Mouse (Mus musculus) forebrain, embryonic 12.5 days (tissue): ENCODE measurements around the gene Ttc29. TPM values are rescaled to one million over a fixed set of nuclear protein-coding genes. Genes with fewer than 3 reads are reported as not detected.
A peak's percentile ranks its signal among the peaks of the same experiment; 100 is the strongest.

ENCODE experiments used
- ATAC-seq: fragments of 200-750 bp; cut with Nextera tagmentation; 2 replicates; pipeline ENCODE4 v1.8.0; 2017; ENCODE audit warnings: moderate TSS enrichment; ENCODE audit not compliant: low FRiP score
- H3K27ac ChIP-seq: fragments of 300-500 bp; sonication (generic); 2 replicates; pipeline ENCODE4 v1.5.1; 2016; ENCODE audit warnings: mild to moderate bottlenecking
- H3K27me3 ChIP-seq: fragments of 300-500 bp; sonication (generic); 2 replicates; pipeline ENCODE4 v1.6.1; 2016; ENCODE audit warnings: mild to moderate bottlenecking
- H3K36me3 ChIP-seq: fragments of 300-500 bp; sonication (generic); replicated peaks from 2 replicates; pipeline ENCODE4 v1.6.1; 2016; ENCODE audit warnings: mild to moderate bottlenecking
- H3K4me1 ChIP-seq: fragments of 300-500 bp; sonication (generic); 2 replicates; pipeline ENCODE4 v1.6.1; 2016
- H3K4me2 ChIP-seq: fragments of 300-500 bp; sonication (generic); 2 replicates; pipeline ENCODE4 v1.6.1; 2016; ENCODE audit warnings: mild to moderate bottlenecking, moderate library complexity
- H3K4me3 ChIP-seq: fragments of 300-500 bp; sonication (generic); replicated peaks from 2 replicates; pipeline ENCODE4 v1.5.1; 2016; ENCODE audit warnings: mild to moderate bottlenecking
- H3K9ac ChIP-seq: fragments of 300-500 bp; sonication (generic); 2 replicates; pipeline ENCODE4 v1.6.1; 2016; ENCODE audit warnings: mild to moderate bottlenecking
- H3K9me3 ChIP-seq: fragments of 300-500 bp; sonication (generic); 2 replicates; pipeline ENCODE4 v1.6.1; 2016
- WGBS: fragments of 180-500 bp; shearing (Covaris S2); methylation state at CpG from one replicate; pipeline ENCODE4 v1.1.7; 2016; 5-methylcytosine and 5-hydroxymethylcytosine counted together
- polyA plus RNA-seq: library from polyadenylated mRNA; unstranded; fragments of >200 nt; fragmentation: Nextera tagmentation; extraction: Ambion mirVana; gene quantifications from 2 replicates; pipeline ENCODE4 v1.2.1, GENCODE M21; 2016

Gene Ttc29
- 0.31 and 0.33 TPM in 2 replicates for polyA plus RNA-seq

GRCm38 (mm10) chr8:78213074-78213473, at the start of gene Ttc29:
Gene Ttc29 (plus strand): TSS chr8:78213297.
- H3K4me3 ChIP-seq = peak within 1 kb of the TSS; percentile 14; the same call in 1 of the 2 replicates

GRCm38 (mm10) chr8:78171351-78171750, 41.7 kb upstream of the Ttc29 start:
- WGBS = 93% methylated on average over 1 of the region's 1 CpGs
- Histone ChIP-seq H3K4me1 (no peaks in the 10 kb centered on the region), H3K4me2 (no peak overlapping the region), H3K9me3 (no peaks in the 10 kb centered on the region), H3K27ac (no peak overlapping the region), H3K9ac (no peak overlapping the region), H3K36me3 (no peaks in the 10 kb centered on the region), H3K4me3 (no peak overlapping the region), H3K27me3 (no peaks in the 10 kb centered on the region)
- no peak for ATAC-seq

More at GRCm38 (mm10) chr8:78213074-78213473, at the start of gene Ttc29:
- H3K36me3 ChIP-seq = no peaks in the 10 kb centered on the region
- WGBS = 0% methylated on average over 11 of the region's 11 CpGs
- H3K27me3 ChIP-seq = no peaks in the 10 kb centered on the region
- H3K4me1 ChIP-seq = peaks cover 15% of the 10 kb centered on the region
- no peak within 1 kb of the TSS for H3K9ac ChIP-seq
- H3K9me3 ChIP-seq = no peaks in the 10 kb centered on the region
- peak; percentile 99 for ATAC-seq
- H3K4me2 ChIP-seq = peak within 1 kb of the TSS; percentile 38
- no peak within 1 kb of the TSS for H3K27ac ChIP-seq

- WGBS = 63% methylated on average over 7 of the region's 7 CpGs
- Histone ChIP-seq H3K36me3 (no peaks in the 10 kb centered on the region), H3K27ac (no peak overlapping the region), H3K4me2 (no peak overlapping the region), H3K9ac (no peak overlapping the region), H3K9me3 (peaks cover 3% of the 10 kb centered on the region; the same call in 1 of the 2 replicates), H3K4me1 (peaks cover 5% of the 10 kb centered on the region), H3K27me3 (no peaks in the 10 kb centered on the region), H3K4me3 (no peak overlapping the region)
- no peak for ATAC-seq
Observed at GRCm38 (mm10) chr8:78182654-78183053, 30.4 kb upstream of the Ttc29 start.

- no peak for ATAC-seq
- WGBS = 88% methylated on average over 6 of the region's 6 CpGs
Observed at GRCm38 (mm10) chr8:78183414-78183813, 29.7 kb upstream of the Ttc29 start.

GRCm38 (mm10) chr8:78187087-78187486, 26.0 kb upstream of the Ttc29 start:
- Histone ChIP-seq H3K9ac (no peak overlapping the region), H3K4me2 (no peak overlapping the region), H3K4me1 (peaks cover 10% of the 10 kb centered on the region), H3K27ac (no peak overlapping the region), H3K9me3 (no peaks in the 10 kb centered on the region), H3K4me3 (no peak overlapping the region), H3K36me3 (no peaks in the 10 kb centered on the region), H3K27me3 (no peaks in the 10 kb centered on the region)
- no peak for ATAC-seq

More at GRCm38 (mm10) chr8:78183414-78183813, 29.7 kb upstream of the Ttc29 start:
- H3K4me3 ChIP-seq = no peak overlapping the region
- H3K4me2 ChIP-seq = no peak overlapping the region
- peaks cover 3% of the 10 kb centered on the region; the same call in 1 of the 2 replicates for H3K9me3 ChIP-seq
- H3K27ac ChIP-seq = no peak overlapping the region
- H3K27me3 ChIP-seq = no peaks in the 10 kb centered on the region
- no peak overlapping the region for H3K9ac ChIP-seq
- H3K4me1 ChIP-seq = peaks cover 5% of the 10 kb centered on the region
- H3K36me3 ChIP-seq = no peaks in the 10 kb centered on the region

GRCm38 (mm10) chr8:78204229-78204628, 8.9 kb upstream of the Ttc29 start:
- no peak for ATAC-seq
- WGBS = 36% methylated on average over 5 of the region's 5 CpGs
- Histone ChIP-seq H3K4me2 (no peak overlapping the region), H3K9me3 (no peaks in the 10 kb centered on the region), H3K27ac (no peak overlapping the region), H3K27me3 (no peaks in the 10 kb centered on the region), H3K36me3 (no peaks in the 10 kb centered on the region), H3K4me1 (no peaks in the 10 kb centered on the region), H3K4me3 (no peak overlapping the region), H3K9ac (no peak overlapping the region)

GRCm38 (mm10) chr8:78210424-78210823, 2.7 kb upstream of the Ttc29 start:
- H3K4me1 ChIP-seq = peaks cover 15% of the 10 kb centered on the region
- 74% methylated on average over 3 of the region's 3 CpGs for WGBS

GRCm38 (mm10) chr8:78214645-78215044, 1.5 kb downstream of the Ttc29 start:
- Histone ChIP-seq H3K27me3 (no peaks in the 10 kb centered on the region), H3K27ac (no peak overlapping the region), H3K9ac (no peak overlapping the region), H3K4me3 (no peak overlapping the region), H3K4me1 (peaks cover 15% of the 10 kb centered on the region), H3K9me3 (no peaks in the 10 kb centered on the region), H3K4me2 (no peak overlapping the region), H3K36me3 (no peaks in the 10 kb centered on the region)
- ATAC-seq = no peak
- 26% methylated on average over 3 of the region's 3 CpGs for WGBS

More at GRCm38 (mm10) chr8:78210424-78210823, 2.7 kb upstream of the Ttc29 start:
- Histone ChIP-seq H3K27ac (no peak overlapping the region), H3K27me3 (no peaks in the 10 kb centered on the region), H3K4me3 (no peak overlapping the region), H3K36me3 (no peaks in the 10 kb centered on the region), H3K9me3 (no peaks in the 10 kb centered on the region), H3K9ac (no peak overlapping the region), H3K4me2 (no peak overlapping the region)
- ATAC-seq = no peak

- no peaks in the 10 kb centered on the region for H3K36me3 ChIP-seq
- H3K27ac ChIP-seq = no peak overlapping the region
- peaks cover 9% of the 10 kb centered on the region for H3K4me1 ChIP-seq
- WGBS = 80% methylated on average over 4 of the region's 4 CpGs
- ATAC-seq = no peak
- no peak overlapping the region for H3K4me3 ChIP-seq
- peaks cover 9% of the 10 kb centered on the region for H3K27me3 ChIP-seq
- no peak overlapping the region for H3K9ac ChIP-seq
- no peaks in the 10 kb centered on the region for H3K9me3 ChIP-seq
- no peak overlapping the region for H3K4me2 ChIP-seq
Observed at GRCm38 (mm10) chr8:78226087-78226486, 13.0 kb downstream of the Ttc29 start.

GRCm38 (mm10) chr8:78230721-78231120, 17.6 kb downstream of the Ttc29 start:
- ATAC-seq = no peak
- Histone ChIP-seq H3K4me1 (peaks cover 18% of the 10 kb centered on the region), H3K36me3 (no peaks in the 10 kb centered on the region), H3K4me2 (no peak overlapping the region), H3K9ac (no peak overlapping the region), H3K4me3 (no peak overlapping the region), H3K9me3 (no peaks in the 10 kb centered on the region), H3K27me3 (peaks cover 5% of the 10 kb centered on the region), H3K27ac (no peak overlapping the region)
- 39% methylated on average over 2 of the region's 2 CpGs for WGBS

- Histone ChIP-seq H3K9me3 (no peaks in the 10 kb centered on the region), H3K27ac (no peak overlapping the region), H3K9ac (no peak overlapping the region), H3K4me1 (peaks cover 18% of the 10 kb centered on the region), H3K4me2 (peak overlapping the region; percentile 35), H3K27me3 (no peaks in the 10 kb centered on the region), H3K4me3 (no peak overlapping the region), H3K36me3 (no peaks in the 10 kb centered on the region)
- ATAC-seq = peak; percentile 49; the same call in 1 of the 2 replicates
- 34% methylated on average over 14 of the region's 14 CpGs for WGBS
Observed at GRCm38 (mm10) chr8:78232870-78233707, 20.0 kb downstream of the Ttc29 start.

GRCm38 (mm10) chr8:78233708-78234201, 20.7 kb downstream of the Ttc29 start:
- no peaks in the 10 kb centered on the region for H3K9me3 ChIP-seq
- H3K27ac ChIP-seq = no peak overlapping the region
- H3K27me3 ChIP-seq = no peaks in the 10 kb centered on the region
- H3K4me2 ChIP-seq = no peak overlapping the region
- WGBS = 76% methylated on average over 7 of the region's 7 CpGs
- H3K4me1 ChIP-seq = peaks cover 18% of the 10 kb centered on the region
- H3K4me3 ChIP-seq = no peak overlapping the region
- H3K9ac ChIP-seq = no peak overlapping the region
- no peaks in the 10 kb centered on the region for H3K36me3 ChIP-seq
- no peak for ATAC-seq
